Mouse (Mus musculus): ENCODE measurements around the gene Tnfsf15.

Gene Tnfsf15

DNA sequence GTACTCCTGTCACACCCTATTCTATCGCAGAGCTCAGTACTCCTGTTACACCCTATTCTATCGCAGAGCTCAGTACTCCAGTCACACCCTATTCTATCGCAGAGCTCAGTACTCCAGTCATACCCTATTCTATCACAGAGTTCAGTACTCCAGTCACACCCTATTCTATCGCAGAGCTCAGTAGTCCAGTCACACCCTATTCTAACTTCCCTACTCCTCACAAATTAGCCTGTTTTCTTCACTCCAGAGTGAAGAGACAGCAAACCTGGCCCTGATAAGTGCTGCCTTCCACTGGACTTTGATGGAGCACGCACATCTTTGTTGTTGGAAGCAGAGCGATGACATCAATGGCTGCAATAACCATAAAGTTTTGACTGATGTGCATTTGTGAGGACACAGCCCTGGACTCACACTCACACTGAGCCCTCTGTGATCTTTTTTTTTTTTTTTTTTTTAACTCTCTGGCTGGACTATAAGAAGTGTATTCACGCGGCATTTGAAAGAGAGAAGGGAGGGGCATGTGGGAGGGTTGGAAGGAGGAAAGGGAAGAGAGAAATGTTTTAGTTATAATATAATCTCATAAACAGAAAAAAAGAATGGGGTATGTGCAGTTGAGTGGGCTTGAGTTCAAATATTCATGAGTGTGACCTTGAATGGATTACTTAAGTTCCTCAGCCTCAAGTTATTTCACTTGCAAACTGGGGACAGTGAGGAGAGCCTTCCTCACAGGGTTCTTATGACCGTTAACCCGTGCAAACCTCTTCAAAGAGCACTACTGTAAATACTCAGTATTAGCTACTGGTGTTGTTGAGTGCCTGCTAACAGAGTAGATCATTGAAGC is 60.3 kb downstream of the Tnfsf15 start:
- DNase-seq (ENCODE audit: low read depth, low spot score), result no peak

DNA sequence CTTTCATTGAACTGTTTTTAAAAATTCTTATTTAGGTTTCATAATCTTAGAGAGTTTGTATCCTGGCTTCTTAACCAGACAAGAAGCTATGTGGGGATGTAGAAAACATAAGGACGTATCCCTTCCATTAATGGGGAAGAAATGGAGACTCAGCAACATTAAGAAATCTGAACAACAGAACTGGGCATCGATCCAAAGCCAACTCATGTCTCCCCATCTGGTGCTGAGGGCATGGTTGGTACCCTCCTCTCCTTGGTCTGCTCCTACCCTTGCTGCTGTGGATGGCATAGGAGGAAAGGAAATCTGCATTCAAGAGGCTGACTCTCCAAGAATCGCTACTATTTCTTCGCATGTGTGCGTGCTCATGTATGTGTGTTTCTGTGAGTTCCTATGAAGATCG is 61.2 kb downstream of the Tnfsf15 start:
- DNase-seq (ENCODE audit: low read depth, low spot score), result no peak

DNA sequence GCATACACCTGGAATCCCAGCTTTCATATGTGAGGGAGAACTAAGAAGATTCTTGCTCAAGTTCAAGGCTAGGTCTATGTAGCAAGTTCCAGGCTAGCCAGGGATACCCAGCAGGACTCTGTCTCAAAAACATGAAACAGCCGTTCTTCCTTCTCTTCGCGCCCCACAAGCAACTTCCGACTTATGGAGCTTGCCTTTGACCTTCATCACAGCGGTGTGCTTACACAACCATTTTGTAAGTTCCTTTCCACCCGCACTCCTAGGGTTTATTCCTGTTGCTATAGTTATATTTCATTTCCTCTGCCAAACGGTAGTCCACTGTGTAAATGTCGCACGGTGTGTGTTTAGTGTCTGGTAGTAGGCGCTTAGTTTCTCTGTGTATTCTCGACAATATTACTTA is 61.9 kb downstream of the Tnfsf15 start:
- DNase-seq (ENCODE audit: low read depth, low spot score), result no peak

DNA sequence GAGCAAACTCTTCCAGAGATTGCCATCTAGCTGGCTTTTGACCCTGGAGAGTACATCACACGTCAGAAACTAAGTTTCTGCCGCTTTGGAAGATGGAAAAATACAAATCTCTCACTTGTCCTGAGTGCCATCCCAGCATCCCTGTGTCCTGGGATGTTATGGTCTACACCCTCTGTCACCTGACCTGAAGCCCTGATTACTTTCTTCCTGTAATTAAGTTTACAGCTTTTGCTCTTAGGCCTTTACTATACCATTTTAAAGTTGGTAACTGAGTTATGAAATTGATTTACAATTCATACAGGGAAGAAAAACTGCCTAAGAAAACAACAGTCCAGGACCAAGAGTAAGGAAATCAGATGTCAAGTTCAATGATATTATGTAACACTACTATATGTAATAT is 62.5 kb downstream of the Tnfsf15 start:
- DNase-seq (ENCODE audit: low read depth, low spot score), result no peak

DNA sequence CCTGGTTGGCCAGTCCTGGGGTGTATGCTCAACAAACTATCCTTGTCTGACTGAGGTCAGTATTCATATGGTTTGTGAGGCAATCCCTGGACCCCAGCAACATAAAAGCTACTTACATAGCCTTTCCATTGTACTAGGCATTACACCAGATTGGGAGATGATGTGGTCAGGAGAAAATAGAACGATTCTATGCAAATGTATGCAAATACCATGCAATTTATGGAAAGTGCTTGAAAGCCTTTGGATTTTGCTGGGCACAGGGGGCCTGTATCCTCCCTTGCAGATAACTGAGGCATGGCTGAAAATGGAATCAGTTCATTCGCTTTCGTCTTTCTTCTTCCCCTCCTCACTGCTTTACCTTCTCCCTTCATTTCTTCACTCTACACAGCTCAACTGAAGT is 63.4 kb downstream of the Tnfsf15 start:
- no peak for DNase-seq (ENCODE audit: low read depth, low spot score)
